Mouse (Mus musculus): Measurements from ENCODE around the gene Olfr1306. TPM values are rescaled to one million over a fixed set of nuclear protein-coding genes. Genes with fewer than 3 reads are reported as not detected.

The Olfr1306 gene
- polyA plus RNA-seq (2012; ENCODE audit: insufficient read depth, insufficient read length, missing spikeins), result not detected in 2 replicates

DNA sequence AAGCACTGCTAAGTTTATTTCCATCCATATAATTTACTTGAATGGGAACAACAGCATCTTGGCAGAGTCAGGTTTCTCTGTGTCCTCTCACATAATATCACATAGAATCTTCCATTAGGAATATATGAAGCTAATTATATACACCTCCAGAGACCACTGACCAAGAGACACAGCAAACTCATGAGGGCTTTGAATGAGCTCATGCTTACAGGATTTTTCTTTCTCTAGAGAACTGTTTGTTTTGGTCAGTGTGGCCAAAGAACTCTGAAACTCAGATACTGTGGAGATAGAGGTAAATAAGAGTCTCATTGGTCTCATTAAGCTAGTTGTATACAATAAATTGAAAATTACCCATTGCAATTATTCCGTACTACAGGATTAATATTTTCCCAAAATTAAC lies at the start of gene Olfr1306:
Olfr1306 (minus strand) TSS at position 101 of the 400 bp plus-strand sequence.
- TF ChIP-seq CTCF (IDR thresholded peaks at IDR 0.05; ENCODE audit: low read depth, low read length), result no peak
- TF ChIP-seq POLR2A (IDR thresholded peaks at IDR 0.05; ENCODE audit: borderline replicate concordance, low read depth, low read length), result no peak
- Histone ChIP-seq H3K27ac (ENCODE audit: insufficient read depth, low read depth, low read length) (no peak within 1 kb of the TSS), H3K4me3 (ENCODE audit: insufficient read depth, low read length) (no peak within 1 kb of the TSS), H3K4me1 (ENCODE audit: control insufficient read depth, insufficient read depth, low read length) (no peaks in the 10 kb centered on the region)

DNA sequence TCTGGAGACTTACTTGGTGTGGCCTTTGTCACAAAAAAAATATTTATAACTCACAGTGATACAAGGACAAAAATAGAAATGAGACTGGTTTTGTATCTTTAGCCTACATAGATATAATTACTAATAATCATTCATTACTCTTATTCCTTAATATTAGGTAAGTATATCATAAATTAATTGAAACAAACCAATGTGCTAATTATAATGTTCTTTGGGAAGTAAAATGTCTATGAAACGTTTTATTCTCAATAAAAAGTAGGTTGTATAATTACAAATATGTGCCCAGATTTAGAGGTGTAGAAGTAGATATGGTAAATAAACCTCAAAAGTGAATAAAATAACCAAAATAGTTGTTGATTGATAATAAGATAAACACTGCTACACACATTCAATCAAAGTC lies 48.8 kb upstream of the Olfr1306 start, which contains the start of gene Olfr1308:
Olfr1308 (minus strand) TSS at position 101 of the 400 bp plus-strand sequence.
- no peaks in the 10 kb centered on the region for H3K4me1 ChIP-seq (ENCODE audit: control insufficient read depth, insufficient read depth, low read length)
- no peak within 1 kb of the TSS for H3K27ac ChIP-seq (ENCODE audit: insufficient read depth, low read depth, low read length)
- TF ChIP-seq POLR2A (IDR thresholded peaks at IDR 0.05; ENCODE audit: borderline replicate concordance, low read depth, low read length) (no peak), CTCF (IDR thresholded peaks at IDR 0.05; ENCODE audit: low read depth, low read length) (no peak)
- H3K4me3 ChIP-seq (ENCODE audit: insufficient read depth, low read length), result no peak within 1 kb of the TSS

DNA sequence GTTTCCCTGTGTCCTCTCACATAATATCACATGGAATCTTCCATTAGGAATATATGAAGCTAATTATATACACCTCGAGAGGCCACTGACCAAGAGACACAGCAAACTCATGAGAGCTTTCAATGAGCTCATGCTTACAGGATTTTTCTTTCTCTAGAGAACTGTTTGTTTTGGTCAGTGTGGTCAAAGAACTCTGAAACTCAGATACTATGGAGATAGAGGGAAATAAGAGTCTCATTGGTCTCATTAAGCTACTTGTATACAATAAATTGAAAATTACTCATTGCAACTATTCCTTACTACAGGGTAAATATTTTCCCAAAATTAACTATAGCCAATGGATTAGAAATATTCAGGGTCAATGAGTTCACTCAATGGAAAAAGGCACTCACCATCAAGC lies 33.3 kb upstream of the Olfr1306 start, which contains the start of gene Olfr1307:
Olfr1307 (minus strand) TSS at position 101 of the 400 bp plus-strand sequence.
- Histone ChIP-seq H3K4me3 (ENCODE audit: insufficient read depth, low read length) (no peak within 1 kb of the TSS), H3K27ac (ENCODE audit: insufficient read depth, low read depth, low read length) (no peak within 1 kb of the TSS), H3K4me1 (ENCODE audit: control insufficient read depth, insufficient read depth, low read length) (no peaks in the 10 kb centered on the region)
- TF ChIP-seq POLR2A (IDR thresholded peaks at IDR 0.05; ENCODE audit: borderline replicate concordance, low read depth, low read length) (no peak), CTCF (IDR thresholded peaks at IDR 0.05; ENCODE audit: low read depth, low read length) (no peak)

- Histone ChIP-seq H3K4me3 (ENCODE audit: insufficient read depth, low read length) (no peak within 1 kb of the TSS), H3K4me1 (ENCODE audit: control insufficient read depth, insufficient read depth, low read length) (no peaks in the 10 kb centered on the region), H3K27ac (ENCODE audit: insufficient read depth, low read depth, low read length) (no peak within 1 kb of the TSS)
- TF ChIP-seq POLR2A (IDR thresholded peaks at IDR 0.05; ENCODE audit: borderline replicate concordance, low read depth, low read length) (no peak), CTCF (IDR thresholded peaks at IDR 0.05; ENCODE audit: low read depth, low read length) (no peak)
These were observed 39.0 kb downstream of the Olfr1306 start, which contains the start of gene Olfr1305 for GRCm38 (mm10) chr2:111877049-111877448. Olfr1305 (minus strand) TSS chr2:111877149.

Other genes starting within 250 kb of the Olfr1306 start
- gene Olfr1301, start 165.3 kb downstream of the Olfr1306 start, polyA plus RNA-seq (2012; ENCODE audit: insufficient read depth, insufficient read length, missing spikeins), result not detected in 2 replicates
- gene Olfr1302, start 138.8 kb downstream of the Olfr1306 start, polyA plus RNA-seq (2012; ENCODE audit: insufficient read depth, insufficient read length, missing spikeins), result not detected in 2 replicates
- not detected in 2 replicates for gene Olfr1303, start 95.9 kb downstream of the Olfr1306 start, polyA plus RNA-seq (2012; ENCODE audit: insufficient read depth, insufficient read length, missing spikeins)
- gene Olfr1305, start 39.1 kb downstream of the Olfr1306 start, polyA plus RNA-seq (2012; ENCODE audit: insufficient read depth, insufficient read length, missing spikeins), result not detected in 2 replicates
- 0.05 and 0.11 TPM in 2 replicates for gene Olfr1307, start 33.2 kb upstream of the Olfr1306 start, polyA plus RNA-seq (2012; ENCODE audit: insufficient read depth, insufficient read length, missing spikeins)
- not detected in 2 replicates for gene Olfr1308, start 48.7 kb upstream of the Olfr1306 start, polyA plus RNA-seq (2012; ENCODE audit: insufficient read depth, insufficient read length, missing spikeins)
- gene Olfr1309, start 74.0 kb upstream of the Olfr1306 start, polyA plus RNA-seq (2012; ENCODE audit: insufficient read depth, insufficient read length, missing spikeins), result not detected in 2 replicates
- not detected in 2 replicates for gene Olfr1310, start 96.4 kb upstream of the Olfr1306 start, polyA plus RNA-seq (2012; ENCODE audit: insufficient read depth, insufficient read length, missing spikeins)
- not detected in 2 replicates for gene Olfr1311, start 108.1 kb upstream of the Olfr1306 start, polyA plus RNA-seq (2012; ENCODE audit: insufficient read depth, insufficient read length, missing spikeins)
- gene Olfr1312, start 134.0 kb upstream of the Olfr1306 start, polyA plus RNA-seq (2012; ENCODE audit: insufficient read depth, insufficient read length, missing spikeins), result not detected in 2 replicates
- not detected in 2 replicates for gene Olfr1313, start 161.6 kb upstream of the Olfr1306 start, polyA plus RNA-seq (2012; ENCODE audit: insufficient read depth, insufficient read length, missing spikeins)
- gene Olfr1314, start 180.5 kb upstream of the Olfr1306 start, polyA plus RNA-seq (2012; ENCODE audit: insufficient read depth, insufficient read length, missing spikeins), result not detected in 2 replicates
- not detected in 2 replicates for gene Olfr1315-ps1, start 199.2 kb upstream of the Olfr1306 start, polyA plus RNA-seq (2012; ENCODE audit: insufficient read depth, insufficient read length, missing spikeins)
- gene Olfr1316, start 218.7 kb upstream of the Olfr1306 start, polyA plus RNA-seq (2012; ENCODE audit: insufficient read depth, insufficient read length, missing spikeins), result 0.33 TPM in 1 of 2 replicates, not detected in the other
- gene Olfr1317, start 224.1 kb upstream of the Olfr1306 start, polyA plus RNA-seq (2012; ENCODE audit: insufficient read depth, insufficient read length, missing spikeins), result not detected in 2 replicates
- gene Olfr1318, start 237.9 kb upstream of the Olfr1306 start, polyA plus RNA-seq (2012; ENCODE audit: insufficient read depth, insufficient read length, missing spikeins), result not detected in 2 replicates

Measured in bone marrow macrophage, adult 2 months (primary cell).